Mouse (Mus musculus): ENCODE results near the gene Ten1. TPM values are rescaled to one million over a fixed set of nuclear protein-coding genes. Genes with fewer than 3 reads are reported as not detected.

The Ten1 gene
- polyA plus RNA-seq, 1 experiment from 2014 or later: 76.4 TPM

DNA sequence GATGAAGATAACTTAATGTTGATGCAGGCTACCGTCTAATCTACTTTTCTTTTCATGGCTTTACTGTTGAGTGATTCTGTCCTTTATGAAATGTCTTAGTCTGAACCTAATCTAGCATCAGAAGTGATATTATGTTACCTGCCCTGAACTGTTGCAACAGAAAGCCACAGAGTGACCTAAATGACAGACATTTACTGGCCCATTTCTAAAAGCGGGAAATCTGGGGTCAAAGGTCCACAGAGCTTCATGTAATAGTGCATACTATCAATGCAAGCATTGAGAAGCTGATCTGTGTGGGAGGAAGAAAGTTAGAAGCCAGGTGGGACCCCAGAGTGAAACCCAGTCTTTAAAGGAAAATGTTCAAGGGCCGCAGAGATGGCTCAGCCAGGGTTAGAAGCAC, 4.5 kb downstream of the Ten1 start:
- Histone ChIP-seq H3K4me3 (ENCODE audit: low read depth, low read length) (no peak overlapping the region), H3K27me3 (ENCODE audit: control insufficient read depth, insufficient read depth, low read length) (no peaks in the 10 kb centered on the region), H3K9ac (ENCODE audit: low read depth, low read length) (no peak overlapping the region), H3K27ac (ENCODE audit: low read depth, low read length) (no peak overlapping the region), H3K4me2 (no peak overlapping the region), H3K4me1 (ENCODE audit: control insufficient read depth, insufficient read depth, low read length) (peaks cover 3% of the 10 kb centered on the region; the same call in 1 of the 2 replicates), H3K36me3 (ENCODE audit: control insufficient read depth, insufficient read depth, low read length) (peaks cover 13% of the 10 kb centered on the region), H3K9me3 (replicated peaks; ENCODE audit: control insufficient read depth, low read length) (no peaks in the 10 kb centered on the region)
- no peak for ATAC-seq (replicated peaks; ENCODE audit: insufficient number of reproducible peaks, low FRiP score, low TSS enrichment)
- WGBS (ENCODE audit: insufficient replicate concordance): 87% methylated on average over 3 of the region's 3 CpGs

DNA sequence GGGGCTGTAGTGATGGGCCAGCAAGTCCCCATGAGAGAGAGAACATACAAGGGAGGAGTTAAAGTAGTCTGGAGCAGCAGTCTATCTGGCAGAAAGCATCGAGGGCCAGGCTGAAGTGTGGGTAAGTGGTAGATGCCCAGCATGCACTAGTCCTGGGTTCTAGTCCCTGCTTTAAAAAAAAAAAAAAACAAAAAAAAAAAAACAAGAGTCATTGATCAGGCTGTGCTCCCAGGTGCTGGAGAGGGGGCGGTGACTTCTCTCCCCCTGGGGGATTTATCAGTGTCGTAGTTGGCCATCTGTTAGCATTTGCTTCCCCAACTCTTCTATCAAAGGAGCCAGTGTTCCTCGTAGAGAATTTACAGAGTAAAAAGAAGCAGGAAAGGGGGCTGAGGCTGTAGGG, 8.0 kb downstream of the Ten1 start:
- Histone ChIP-seq H3K27ac (ENCODE audit: low read depth, low read length) (no peak overlapping the region), H3K36me3 (ENCODE audit: control insufficient read depth, insufficient read depth, low read length) (peaks cover 13% of the 10 kb centered on the region), H3K4me2 (no peak overlapping the region), H3K4me3 (ENCODE audit: low read depth, low read length) (no peak overlapping the region), H3K27me3 (ENCODE audit: control insufficient read depth, insufficient read depth, low read length) (no peaks in the 10 kb centered on the region), H3K9ac (ENCODE audit: low read depth, low read length) (no peak overlapping the region), H3K9me3 (replicated peaks; ENCODE audit: control insufficient read depth, low read length) (no peaks in the 10 kb centered on the region), H3K4me1 (ENCODE audit: control insufficient read depth, insufficient read depth, low read length) (no peaks in the 10 kb centered on the region)
- no peak for ATAC-seq (replicated peaks; ENCODE audit: insufficient number of reproducible peaks, low FRiP score, low TSS enrichment)
- WGBS (ENCODE audit: insufficient replicate concordance): 51% methylated on average over 4 of the region's 4 CpGs

DNA sequence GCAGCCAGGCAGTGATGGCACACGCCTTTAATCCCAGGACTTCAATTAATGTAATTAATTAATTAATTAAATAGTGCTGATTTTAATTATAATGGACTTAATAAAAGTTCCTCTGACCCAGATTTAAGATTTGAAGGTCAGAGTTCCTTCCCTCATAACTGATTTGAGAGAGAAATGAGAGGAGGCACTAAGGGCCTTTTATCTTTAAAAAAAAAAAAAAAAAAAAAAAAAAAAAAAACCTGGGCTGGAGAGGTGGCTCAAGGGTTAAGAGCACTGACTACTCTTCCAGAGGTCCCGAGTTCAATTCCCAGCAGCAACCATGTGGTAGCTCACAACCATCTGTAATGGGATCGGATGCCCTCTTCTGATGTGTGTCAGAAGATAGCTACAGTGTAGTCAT, 10.0 kb downstream of the Ten1 start:
- Histone ChIP-seq H3K9ac (ENCODE audit: low read depth, low read length) (no peak overlapping the region), H3K4me1 (ENCODE audit: control insufficient read depth, insufficient read depth, low read length) (no peaks in the 10 kb centered on the region), H3K27ac (ENCODE audit: low read depth, low read length) (no peak overlapping the region), H3K4me3 (ENCODE audit: low read depth, low read length) (no peak overlapping the region), H3K27me3 (ENCODE audit: control insufficient read depth, insufficient read depth, low read length) (no peaks in the 10 kb centered on the region), H3K9me3 (replicated peaks; ENCODE audit: control insufficient read depth, low read length) (no peaks in the 10 kb centered on the region), H3K4me2 (no peak overlapping the region), H3K36me3 (ENCODE audit: control insufficient read depth, insufficient read depth, low read length) (peaks cover 13% of the 10 kb centered on the region)
- WGBS (ENCODE audit: insufficient replicate concordance): 82% methylated on average over 3 of the region's 3 CpGs
- ATAC-seq (replicated peaks; ENCODE audit: insufficient number of reproducible peaks, low FRiP score, low TSS enrichment): no peak

DNA sequence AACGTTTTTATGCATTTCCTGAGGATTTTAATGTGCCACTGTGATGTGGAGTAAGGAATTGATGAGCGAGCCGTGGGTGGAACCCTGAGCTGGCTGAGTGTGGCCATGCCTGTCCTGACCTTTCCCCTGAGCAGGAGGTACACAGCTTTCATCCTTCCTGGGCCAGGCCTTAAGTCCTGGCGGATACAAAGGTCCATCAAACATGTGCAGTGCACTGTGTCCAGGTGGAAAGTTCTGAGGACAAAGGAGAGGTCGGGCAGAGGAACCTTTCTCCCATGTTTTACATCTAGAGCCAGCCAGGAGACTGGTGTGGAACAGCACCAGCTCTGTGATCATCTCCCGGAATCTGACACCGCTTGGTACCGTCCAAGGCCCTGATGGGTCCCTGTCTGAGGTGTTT, 10.6 kb downstream of the Ten1 start:
- H3K4me1 ChIP-seq (ENCODE audit: control insufficient read depth, insufficient read depth, low read length): no peaks in the 10 kb centered on the region
- WGBS (ENCODE audit: insufficient replicate concordance): 79% methylated on average over 8 of the region's 8 CpGs
- no peak overlapping the region for H3K9ac ChIP-seq (ENCODE audit: low read depth, low read length)
- no peaks in the 10 kb centered on the region for H3K27me3 ChIP-seq (ENCODE audit: control insufficient read depth, insufficient read depth, low read length)
- ATAC-seq (replicated peaks; ENCODE audit: insufficient number of reproducible peaks, low FRiP score, low TSS enrichment): no peak
- H3K4me2 ChIP-seq: no peak overlapping the region
- H3K27ac ChIP-seq (ENCODE audit: low read depth, low read length): no peak overlapping the region
- no peaks in the 10 kb centered on the region for H3K9me3 ChIP-seq (replicated peaks; ENCODE audit: control insufficient read depth, low read length)
- no peak overlapping the region for H3K4me3 ChIP-seq (ENCODE audit: low read depth, low read length)
- peaks cover 13% of the 10 kb centered on the region for H3K36me3 ChIP-seq (ENCODE audit: control insufficient read depth, insufficient read depth, low read length)

DNA sequence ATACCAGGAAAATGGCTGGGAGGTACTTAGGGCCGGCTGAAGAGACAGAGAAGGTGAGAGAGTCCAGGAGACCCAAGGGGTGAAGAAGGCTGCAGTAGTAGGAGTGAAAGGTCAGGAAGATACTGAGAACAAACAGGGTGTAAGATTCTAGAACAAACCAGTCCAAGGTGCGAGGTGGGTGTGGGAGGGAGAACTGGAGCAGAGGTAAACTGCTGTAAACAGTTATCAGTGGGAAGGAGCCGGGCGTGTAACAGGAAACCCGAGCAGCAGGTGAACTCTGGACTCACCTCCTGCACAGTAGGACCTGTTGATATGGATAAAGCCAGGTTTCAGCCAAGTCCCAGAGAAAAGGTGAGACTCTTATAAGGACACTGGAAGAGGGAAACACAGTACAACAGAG, 12.0 kb downstream of the Ten1 start:
- H3K36me3 ChIP-seq (ENCODE audit: control insufficient read depth, insufficient read depth, low read length): peaks cover 13% of the 10 kb centered on the region
- no peak overlapping the region for H3K4me2 ChIP-seq
- H3K9me3 ChIP-seq (replicated peaks; ENCODE audit: control insufficient read depth, low read length): no peaks in the 10 kb centered on the region
- no peaks in the 10 kb centered on the region for H3K4me1 ChIP-seq (ENCODE audit: control insufficient read depth, insufficient read depth, low read length)
- WGBS (ENCODE audit: insufficient replicate concordance): 68% methylated on average over 5 of the region's 5 CpGs
- H3K4me3 ChIP-seq (ENCODE audit: low read depth, low read length): no peak overlapping the region
- no peaks in the 10 kb centered on the region for H3K27me3 ChIP-seq (ENCODE audit: control insufficient read depth, insufficient read depth, low read length)
- no peak overlapping the region for H3K9ac ChIP-seq (ENCODE audit: low read depth, low read length)
- no peak overlapping the region for H3K27ac ChIP-seq (ENCODE audit: low read depth, low read length)
- ATAC-seq (replicated peaks; ENCODE audit: insufficient number of reproducible peaks, low FRiP score, low TSS enrichment): no peak

DNA sequence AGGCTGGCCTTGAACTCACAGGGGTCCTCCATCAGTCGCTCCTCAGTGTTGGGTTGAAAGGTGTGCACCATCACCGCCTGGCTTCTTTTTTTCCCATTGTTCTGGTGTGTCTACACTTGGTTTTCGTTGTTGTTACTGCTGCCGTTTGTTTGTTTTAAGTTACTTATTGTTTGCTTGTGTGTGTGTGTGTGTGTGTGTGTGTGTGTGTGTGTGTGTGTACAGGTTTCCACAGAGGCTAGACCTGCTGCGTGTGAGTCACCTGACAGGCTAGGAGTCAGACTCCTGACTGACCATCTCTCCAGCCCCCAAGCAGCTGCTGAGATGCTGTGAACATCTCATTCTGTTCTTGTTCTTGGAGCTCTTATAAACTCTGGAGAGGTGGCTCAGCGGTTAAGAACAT, 14.2 kb downstream of the Ten1 start:
- 84% methylated on average over 6 of the region's 6 CpGs for WGBS (ENCODE audit: insufficient replicate concordance)
- Histone ChIP-seq H3K27ac (ENCODE audit: low read depth, low read length) (no peak overlapping the region), H3K9ac (ENCODE audit: low read depth, low read length) (no peak overlapping the region), H3K4me3 (ENCODE audit: low read depth, low read length) (no peak overlapping the region), H3K9me3 (replicated peaks; ENCODE audit: control insufficient read depth, low read length) (no peaks in the 10 kb centered on the region), H3K4me2 (no peak overlapping the region), H3K27me3 (ENCODE audit: control insufficient read depth, insufficient read depth, low read length) (0 out of 2 replicates have a peak, but pooled peaks cover 2% of the 10 kb centered on the region), H3K36me3 (ENCODE audit: control insufficient read depth, insufficient read depth, low read length) (no peaks in the 10 kb centered on the region), H3K4me1 (ENCODE audit: control insufficient read depth, insufficient read depth, low read length) (no peaks in the 10 kb centered on the region)
- no peak for ATAC-seq (replicated peaks; ENCODE audit: insufficient number of reproducible peaks, low FRiP score, low TSS enrichment)

DNA sequence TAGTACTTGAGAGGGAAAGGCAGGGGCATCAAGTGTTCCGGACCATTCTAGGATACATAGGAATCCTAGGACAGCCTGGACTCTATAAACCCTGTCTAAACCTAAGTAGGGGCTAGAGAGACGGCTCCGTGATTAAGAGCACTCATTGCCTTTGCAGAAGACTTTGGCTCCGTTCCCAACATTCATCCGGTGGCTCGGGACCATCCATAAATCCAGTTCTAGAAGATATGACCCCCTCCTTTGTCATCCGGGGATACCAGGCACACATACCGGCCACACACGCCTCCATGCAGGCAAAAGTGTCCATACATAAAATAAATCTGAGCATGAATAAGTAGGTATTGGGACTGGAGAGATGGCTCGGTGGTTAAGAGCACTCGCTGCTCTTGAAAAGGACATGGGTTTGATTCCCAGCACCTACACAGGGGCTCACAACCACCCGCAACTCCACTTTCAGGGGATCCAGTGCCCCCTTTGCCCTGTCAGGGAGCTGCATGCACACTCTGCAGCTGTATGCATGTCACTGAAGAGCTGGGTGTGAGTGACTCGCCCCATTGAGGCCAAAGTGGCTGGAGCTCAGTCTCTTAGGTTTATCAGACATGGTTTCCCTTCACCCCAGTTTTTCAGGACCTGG, 15.3 kb downstream of the Ten1 start:
- no peak overlapping the region for H3K4me3 ChIP-seq (ENCODE audit: low read depth, low read length)
- WGBS (ENCODE audit: insufficient replicate concordance): 87% methylated on average over 13 of the region's 13 CpGs

DNA sequence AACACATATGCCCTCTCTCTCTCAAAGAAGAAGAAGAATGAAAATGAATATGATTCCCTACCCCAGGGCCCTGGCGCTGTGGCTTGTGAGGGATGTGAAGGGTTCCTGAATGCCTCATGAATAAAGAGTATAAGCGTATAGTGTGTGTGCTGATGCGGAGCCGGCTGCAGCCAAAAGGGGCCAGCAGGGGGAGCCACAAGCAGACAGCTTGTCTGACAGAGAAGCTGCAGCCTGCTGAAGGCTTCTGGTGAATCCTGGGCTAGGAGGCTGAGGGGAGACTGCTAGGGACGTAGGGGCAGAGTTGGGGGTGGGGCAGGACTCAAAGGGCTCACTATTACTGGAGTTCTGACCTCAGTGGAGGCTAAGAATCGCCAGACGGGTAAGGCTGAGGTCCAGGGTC, 16.5 kb downstream of the Ten1 start:
- ATAC-seq (replicated peaks; ENCODE audit: insufficient number of reproducible peaks, low FRiP score, low TSS enrichment): no peak
- WGBS (ENCODE audit: insufficient replicate concordance): 79% methylated on average over 7 of the region's 7 CpGs
- Histone ChIP-seq H3K27ac (ENCODE audit: low read depth, low read length) (no peak overlapping the region), H3K4me3 (ENCODE audit: low read depth, low read length) (no peak overlapping the region), H3K9ac (ENCODE audit: low read depth, low read length) (no peak overlapping the region), H3K27me3 (ENCODE audit: control insufficient read depth, insufficient read depth, low read length) (peaks cover 2% of the 10 kb centered on the region; the same call in 1 of the 2 replicates), H3K4me2 (no peak overlapping the region), H3K36me3 (ENCODE audit: control insufficient read depth, insufficient read depth, low read length) (no peaks in the 10 kb centered on the region), H3K4me1 (ENCODE audit: control insufficient read depth, insufficient read depth, low read length) (peaks cover 19% of the 10 kb centered on the region), H3K9me3 (replicated peaks; ENCODE audit: control insufficient read depth, low read length) (no peaks in the 10 kb centered on the region)

More for the DNA sequence above, 15.3 kb downstream of the Ten1 start:
- Histone ChIP-seq H3K27ac (ENCODE audit: low read depth, low read length) (no peak overlapping the region), H3K4me2 (no peak overlapping the region), H3K4me1 (ENCODE audit: control insufficient read depth, insufficient read depth, low read length) (peaks cover 8% of the 10 kb centered on the region), H3K9me3 (replicated peaks; ENCODE audit: control insufficient read depth, low read length) (no peaks in the 10 kb centered on the region), H3K9ac (ENCODE audit: low read depth, low read length) (no peak overlapping the region), H3K27me3 (ENCODE audit: control insufficient read depth, insufficient read depth, low read length) (0 out of 2 replicates have a peak, but pooled peaks cover 2% of the 10 kb centered on the region), H3K36me3 (ENCODE audit: control insufficient read depth, insufficient read depth, low read length) (no peaks in the 10 kb centered on the region)
- ATAC-seq (replicated peaks; ENCODE audit: insufficient number of reproducible peaks, low FRiP score, low TSS enrichment): no peak

DNA sequence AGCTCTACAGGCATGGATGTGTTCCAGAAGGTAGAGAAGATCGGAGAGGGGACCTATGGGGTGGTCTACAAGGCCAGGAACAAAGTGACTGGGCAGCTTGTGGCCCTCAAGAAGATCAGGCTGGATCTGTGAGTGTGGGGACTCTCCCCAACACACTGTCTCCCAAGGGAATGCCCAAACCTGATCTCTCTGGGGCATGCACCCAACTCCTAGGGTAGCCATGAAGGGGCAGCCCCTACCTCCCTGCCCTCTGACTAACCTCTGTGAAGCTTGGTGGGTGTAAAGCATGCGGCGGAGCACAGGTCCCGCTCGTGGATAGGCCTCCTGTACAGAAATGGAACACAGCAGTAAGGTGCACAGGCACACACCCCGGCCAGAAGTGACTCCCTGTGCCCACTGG, 17.3 kb downstream of the Ten1 start:
- Histone ChIP-seq H3K27ac (ENCODE audit: low read depth, low read length) (no peak overlapping the region), H3K4me3 (ENCODE audit: low read depth, low read length) (no peak overlapping the region), H3K4me2 (no peak overlapping the region), H3K9ac (ENCODE audit: low read depth, low read length) (no peak overlapping the region), H3K27me3 (ENCODE audit: control insufficient read depth, insufficient read depth, low read length) (peaks cover 10% of the 10 kb centered on the region), H3K9me3 (replicated peaks; ENCODE audit: control insufficient read depth, low read length) (no peaks in the 10 kb centered on the region), H3K4me1 (ENCODE audit: control insufficient read depth, insufficient read depth, low read length) (peaks cover 19% of the 10 kb centered on the region), H3K36me3 (ENCODE audit: control insufficient read depth, insufficient read depth, low read length) (no peaks in the 10 kb centered on the region)
- 89% methylated on average over 6 of the region's 6 CpGs for WGBS (ENCODE audit: insufficient replicate concordance)
- no peak for ATAC-seq (replicated peaks; ENCODE audit: insufficient number of reproducible peaks, low FRiP score, low TSS enrichment)
